Mouse (Mus musculus): ENCODE data around the gene Inpp1.
"Not testable (repeated sequence)": the region's sequence is repeated elsewhere in the genome, so short reads cannot be mapped to it uniquely, and the experiment has no call there.

Inpp1 gene

GRCm38 (mm10) chr1:52816910-52817812 is at the start of gene Inpp1:
Gene Inpp1 (minus strand): TSS chr1:52817688.
- peak; percentile 84 for DNase-seq

DNA sequence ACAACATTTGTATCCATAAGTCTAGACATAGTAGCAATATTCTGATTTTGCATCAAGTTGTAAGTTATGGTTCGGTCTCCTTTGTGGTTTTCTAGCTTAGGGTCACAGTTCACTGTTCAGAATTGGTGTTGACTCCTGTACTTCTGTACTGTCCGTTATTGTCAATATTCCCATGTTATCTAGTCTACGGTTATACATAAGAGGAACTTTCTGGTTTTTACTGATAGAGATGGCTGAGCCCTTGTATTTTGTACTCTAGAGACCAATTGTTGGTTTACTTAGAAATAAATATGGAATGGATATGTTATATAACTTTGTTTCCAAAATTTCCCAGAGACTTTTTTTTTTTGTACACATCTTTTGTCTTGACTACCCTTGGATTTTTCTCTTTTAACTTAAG is 48.5 kb upstream of the Inpp1 start:
- DNase-seq: no peak

DNA sequence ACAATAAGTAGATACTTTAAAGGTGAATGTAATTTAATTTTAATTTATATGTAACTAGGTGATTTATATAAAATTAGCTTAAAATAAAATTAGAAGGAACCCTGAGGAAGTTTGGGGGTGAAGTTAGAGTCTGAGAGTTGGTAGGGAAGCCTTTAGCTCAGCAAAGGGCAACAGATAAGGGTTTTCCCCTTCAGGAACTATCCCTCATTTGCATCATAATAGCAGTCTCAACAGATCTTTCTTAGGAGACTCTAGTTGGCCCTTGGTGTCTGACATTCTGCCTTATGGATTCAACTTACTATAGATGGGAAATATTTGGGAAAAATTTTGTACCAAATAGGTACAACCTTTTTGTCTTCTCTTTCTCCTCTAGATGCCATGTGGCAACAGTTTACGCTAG is 46.7 kb upstream of the Inpp1 start:
- DNase-seq: no peak

DNA sequence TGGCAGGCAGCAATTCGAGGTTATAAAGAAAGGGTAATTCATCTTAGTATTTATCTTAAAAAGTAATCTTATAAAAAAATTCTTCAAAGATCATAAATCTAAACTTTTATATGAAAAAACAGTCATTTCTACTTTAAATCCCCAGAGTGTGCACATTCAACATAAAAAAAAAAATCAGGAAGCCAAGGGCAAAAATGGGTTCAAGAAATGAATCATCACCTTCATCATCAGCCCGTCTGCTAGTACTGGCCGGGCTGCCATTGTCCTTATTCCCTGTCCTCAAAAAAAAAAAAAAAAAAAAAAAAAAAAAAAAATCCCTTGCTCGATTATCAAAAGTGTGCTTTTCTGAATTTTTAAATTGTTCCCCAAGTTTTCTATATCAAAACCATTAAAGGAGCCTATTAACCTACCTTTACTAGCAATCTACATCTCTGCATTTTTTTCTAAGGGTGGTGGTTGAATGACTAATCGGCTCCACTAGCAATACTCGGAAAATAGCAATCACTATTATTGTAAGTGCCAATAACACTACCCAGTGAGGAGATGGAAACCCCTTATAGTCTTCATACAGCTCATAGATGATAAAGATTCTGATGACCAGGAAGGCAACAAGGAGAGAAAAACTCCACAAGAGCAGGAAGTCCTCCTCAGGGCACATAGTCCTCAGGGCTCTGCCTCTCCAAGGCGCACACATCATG is 38.6 kb upstream of the Inpp1 start:
- no peak for DNase-seq

DNA sequence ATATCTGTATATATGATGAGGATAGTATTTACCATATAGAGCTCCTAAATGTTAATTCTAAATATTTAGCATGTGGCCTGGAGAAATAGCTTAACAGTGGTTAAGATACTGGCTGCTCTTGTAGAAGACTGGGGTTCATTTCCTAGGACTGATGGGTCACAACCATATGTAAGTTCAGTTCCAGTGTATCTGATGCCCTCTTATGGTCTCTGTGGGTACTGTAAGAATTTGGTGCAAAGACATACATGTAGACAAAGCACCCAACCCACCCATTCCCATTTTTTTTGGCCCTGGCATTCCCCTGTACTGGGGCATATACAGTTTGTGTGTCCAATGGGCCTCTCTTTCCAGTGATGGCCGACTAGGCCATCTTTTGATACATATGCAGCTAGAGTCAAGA is 36.5 kb upstream of the Inpp1 start:
- DNase-seq: not testable (repeated sequence)

GRCm38 (mm10) chr1:52849422-52849821 is 31.9 kb upstream of the Inpp1 start:
- DNase-seq: no peak

DNA sequence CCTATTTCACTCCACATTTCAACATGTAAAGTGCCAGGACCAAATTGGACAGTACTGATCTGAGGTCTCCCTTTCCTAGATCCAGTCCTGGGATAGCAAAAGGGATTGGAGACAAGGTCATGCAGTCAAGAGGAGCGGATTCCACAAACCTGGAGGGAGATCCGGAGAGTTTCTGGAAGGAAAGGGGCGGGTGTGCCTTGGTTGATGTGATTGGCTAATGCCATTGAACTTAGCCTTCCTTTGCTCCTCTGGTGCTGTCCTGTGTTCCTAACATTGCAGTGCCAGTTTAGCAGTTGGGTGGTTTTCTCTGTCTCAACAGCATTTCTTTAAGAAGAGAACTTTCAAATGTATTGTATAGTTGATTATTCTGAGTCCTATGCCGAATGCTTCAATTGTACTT is 29.1 kb upstream of the Inpp1 start:
- peak; percentile 35 for DNase-seq

DNA sequence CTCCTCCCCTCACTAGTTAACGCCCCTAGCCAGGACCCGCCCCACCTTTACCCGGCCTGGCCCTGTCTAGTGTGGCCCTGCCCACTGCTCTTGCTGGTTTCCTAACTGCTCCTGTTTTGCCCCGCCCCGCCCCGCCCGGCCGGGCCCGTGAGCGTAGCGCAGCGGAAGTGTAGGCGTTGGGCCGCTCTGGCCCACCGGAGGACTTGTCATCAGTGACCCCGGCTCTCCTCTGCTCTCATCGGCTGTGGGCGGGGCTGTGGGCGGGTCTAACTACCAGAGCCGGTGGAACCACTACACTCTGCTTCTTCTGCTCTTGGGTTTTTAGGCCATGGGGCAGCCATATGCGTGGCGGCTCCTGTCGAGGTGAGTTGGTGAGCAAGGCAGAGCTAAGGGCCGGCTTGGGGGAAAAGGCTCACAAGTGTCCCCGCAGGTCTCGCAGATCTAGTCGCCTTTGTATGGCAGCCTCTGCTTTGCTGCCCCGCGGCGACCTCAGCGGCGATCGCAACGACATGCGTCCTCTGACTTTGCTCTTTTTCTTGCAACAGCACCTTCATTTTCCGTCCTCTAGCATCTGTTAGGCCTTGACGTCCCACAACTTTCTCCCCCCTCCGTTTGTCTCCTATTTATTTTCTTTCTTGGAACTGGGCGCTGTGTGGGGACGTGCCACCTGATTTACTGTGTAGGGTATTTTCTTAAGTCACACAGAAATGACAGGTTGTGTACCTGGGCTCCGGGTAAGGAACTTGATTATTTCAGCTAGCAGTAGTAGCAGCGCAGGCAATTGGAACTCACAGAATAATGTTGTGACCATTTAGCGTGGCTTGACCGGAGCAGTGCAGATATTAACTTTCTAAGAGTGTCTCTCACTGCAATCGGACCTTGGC is 27.5 kb upstream of the Inpp1 start, which contains the start of gene Hibch:
Gene Hibch (plus strand): TSS at position 148 of the 884 bp plus-strand sequence.
- peak; percentile 100 for DNase-seq

GRCm38 (mm10) chr1:52844354-52844753 is 26.9 kb upstream of the Inpp1 start:
- DNase-seq: no peak

GRCm38 (mm10) chr1:52839099-52839498 is 21.6 kb upstream of the Inpp1 start:
- no peak for DNase-seq

DNA sequence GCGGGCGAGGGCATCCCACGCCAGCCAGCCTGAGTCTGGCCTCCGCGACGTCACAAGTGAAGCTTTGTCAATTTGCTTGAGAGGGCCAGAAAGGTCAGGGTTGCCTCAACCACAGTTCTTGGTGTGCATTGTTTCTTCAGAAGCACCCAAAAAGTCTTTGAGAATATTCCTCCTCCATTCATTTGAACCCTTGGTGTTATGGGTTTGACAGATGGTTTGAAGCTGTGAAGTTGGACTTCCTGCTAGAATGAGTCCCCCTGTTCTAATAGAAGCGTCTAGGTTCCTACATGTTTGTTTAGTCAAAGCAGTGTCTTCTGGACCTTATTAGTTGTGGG is 292 bp upstream of the Inpp1 start:
- no peak for DNase-seq

- DNase-seq: no peak
Observed at GRCm38 (mm10) chr1:52816232-52816891, 1.1 kb downstream of the Inpp1 start.

DNA sequence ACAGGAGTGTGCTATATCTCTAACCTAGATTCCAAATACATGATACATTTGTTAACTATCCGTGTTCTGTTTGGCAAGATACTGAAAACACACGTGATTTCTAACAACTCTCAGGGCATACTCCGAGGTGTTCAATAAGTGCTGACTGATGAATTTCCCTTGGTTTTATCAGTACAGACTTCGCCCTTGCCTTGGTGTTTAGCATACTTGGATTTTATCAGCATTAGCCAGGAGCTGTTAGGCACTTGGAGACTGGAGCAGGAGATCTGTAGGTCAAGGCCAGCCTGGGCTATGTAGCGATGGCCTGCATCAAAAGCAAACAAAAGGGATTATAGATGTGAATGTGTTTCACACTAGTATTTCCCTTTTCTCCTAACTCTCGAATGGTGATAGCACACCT is 9.0 kb downstream of the Inpp1 start:
- no peak for DNase-seq

- DNase-seq: no peak
Observed at GRCm38 (mm10) chr1:52805041-52805440, 12.4 kb downstream of the Inpp1 start.

GRCm38 (mm10) chr1:52802406-52802975 is 15.0 kb downstream of the Inpp1 start:
- no peak for DNase-seq

- no peak for DNase-seq
Observed at GRCm38 (mm10) chr1:52801651-52802050, 15.8 kb downstream of the Inpp1 start.

GRCm38 (mm10) chr1:52800340-52800740 is 17.1 kb downstream of the Inpp1 start:
- no peak for DNase-seq

DNA sequence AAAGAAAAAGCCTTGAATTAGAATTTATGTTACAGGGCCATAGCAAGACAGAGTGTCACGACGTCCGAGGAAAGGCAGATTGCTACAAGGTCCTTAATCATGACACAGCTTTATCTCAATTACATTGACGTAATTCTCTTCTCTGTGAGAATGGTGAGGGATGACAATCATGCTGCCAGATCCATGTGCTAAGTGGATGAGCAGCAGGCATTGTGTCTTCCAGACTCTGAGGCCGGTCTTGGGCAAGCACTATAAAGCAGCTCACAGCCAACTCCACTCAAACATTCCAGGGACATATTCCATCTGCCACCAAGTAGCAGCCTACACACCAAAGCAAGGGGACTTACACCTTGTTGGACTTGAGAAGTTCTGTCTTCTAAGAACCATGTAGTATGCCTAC is 17.7 kb downstream of the Inpp1 start:
- DNase-seq: no peak

DNA sequence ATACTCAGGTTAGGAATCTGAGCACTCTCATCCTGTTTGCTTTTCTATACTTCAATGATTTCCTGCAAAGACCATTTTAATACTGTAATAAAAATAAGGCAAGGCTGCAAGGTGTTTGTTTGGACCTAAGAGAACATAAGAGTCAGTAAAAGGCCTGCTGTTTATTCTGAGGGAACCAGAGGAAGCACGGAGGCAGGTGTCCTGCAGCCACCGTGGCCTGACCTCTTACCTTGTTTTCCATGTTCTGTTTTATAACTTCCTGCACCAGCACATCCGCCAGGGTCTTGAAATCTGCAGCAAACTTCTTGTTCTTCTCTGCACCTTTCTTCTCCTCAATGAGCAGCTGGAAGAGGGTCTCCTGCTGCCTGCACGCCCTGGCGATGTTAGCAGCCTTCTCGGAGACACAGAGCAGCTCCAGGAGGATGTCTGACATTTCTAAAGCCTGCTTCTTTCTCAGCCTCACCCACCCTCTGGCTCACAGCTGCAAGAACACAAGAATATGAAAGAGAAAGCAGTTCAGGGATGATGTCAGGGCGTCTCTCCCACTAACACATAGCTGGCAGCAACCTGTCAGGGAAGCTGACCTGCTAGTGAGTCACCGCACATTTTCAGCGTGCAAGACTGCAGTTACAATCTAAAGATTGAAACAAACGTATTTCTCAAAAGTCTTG is 18.3 kb downstream of the Inpp1 start:
- DNase-seq: no peak

GRCm38 (mm10) chr1:52795927-52796326 is 21.6 kb downstream of the Inpp1 start:
- DNase-seq: no peak

- no peak for DNase-seq
Observed at GRCm38 (mm10) chr1:52793692-52794091, 23.8 kb downstream of the Inpp1 start.

GRCm38 (mm10) chr1:52792701-52793100 is 24.8 kb downstream of the Inpp1 start:
- peak; percentile 34 for DNase-seq

Measured in kidney, adult 11 months (tissue).